Mouse (Mus musculus): ENCODE data around the gene Gm11487. TPM values are rescaled to one million over a fixed set of nuclear protein-coding genes. Genes with fewer than 3 reads are reported as not detected.

Gm11487 gene
- total RNA-seq (2023) = not detected

DNA sequence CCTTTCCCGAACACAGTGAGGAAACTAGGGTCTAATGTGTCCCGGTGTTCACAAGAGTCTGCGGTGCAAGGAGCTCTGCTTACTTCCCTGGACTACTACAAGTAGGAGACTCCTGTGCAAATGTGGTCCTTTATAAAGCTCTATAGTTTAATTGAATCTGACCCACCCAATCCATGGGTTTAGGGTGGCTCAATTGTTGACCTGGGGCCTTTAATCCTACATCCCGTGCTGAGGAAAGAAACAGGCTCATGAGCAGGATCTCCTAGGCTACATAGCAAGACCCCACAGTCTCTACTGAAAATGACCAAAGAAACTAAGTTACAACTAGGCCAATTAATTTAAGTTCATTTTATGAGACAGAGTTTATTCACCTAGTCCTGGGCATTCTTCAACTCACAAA is at the start of gene Gm11487:
Gene Gm11487, minus strand, starts transcription at position 101 of the 400 bp plus-strand sequence.

Other genes starting within 250 kb of the Gm11487 start
- gene Gm11238, start 202.8 kb upstream of the Gm11487 start, total RNA-seq (2023) = not detected
- not detected for gene Gm11237, start 217.9 kb upstream of the Gm11487 start, total RNA-seq (2023)
- not detected for gene Gm11236, start 233.0 kb upstream of the Gm11487 start, total RNA-seq (2023)